Mouse (Mus musculus) C2C12 (cell line): Measurements from ENCODE around the gene Klk10. TPM values are rescaled to one million over a fixed set of nuclear protein-coding genes. Genes with fewer than 3 reads are reported as not detected.

Experiments used
- H3K27me3 ChIP-seq: one replicate; pipeline ENCODE4 v1.6.1; 2011; ENCODE audit not compliant: control insufficient read depth, insufficient read depth, insufficient read length
- H3K36me3 ChIP-seq: one replicate; pipeline ENCODE4 v1.6.1; 2011; ENCODE audit not compliant: control insufficient read depth, insufficient read depth
- H3K4me3 ChIP-seq: one replicate; pipeline ENCODE4 v1.5.1; 2011; ENCODE audit warnings: mild to moderate bottlenecking, control low read depth; ENCODE audit not compliant: poor library complexity, insufficient read depth, severe bottlenecking
- H3K79me2 ChIP-seq: one replicate; pipeline ENCODE4 v1.6.1; 2011; ENCODE audit not compliant: control insufficient read depth, insufficient read depth
- H3K79me3 ChIP-seq: one replicate; pipeline ENCODE4 v1.6.1; 2011; ENCODE audit warnings: low read depth, control low read depth
- H3ac ChIP-seq: one replicate; pipeline ENCODE3; 2011; ENCODE audit warnings: low read depth; ENCODE audit not compliant: control insufficient read depth, insufficient read length
- CEBPB ChIP-seq: IDR thresholded peaks from one replicate; pipeline ENCODE4 v1.6.1; 2011; ENCODE audit warnings: low read depth, mild to moderate bottlenecking, control low read depth, moderate library complexity
- CTCF ChIP-seq: IDR thresholded peaks from one replicate; pipeline ENCODE4 v1.5.1; 2011; ENCODE audit not compliant: control insufficient read depth, insufficient read depth, insufficient read length
- FOSL1 ChIP-seq: IDR thresholded peaks from one replicate; pipeline ENCODE4 v1.8.0; 2011; ENCODE audit warnings: mild to moderate bottlenecking, low read length; ENCODE audit not compliant: poor library complexity, insufficient read depth, severe bottlenecking
- MAX ChIP-seq: IDR thresholded peaks from one replicate; pipeline ENCODE4 v1.6.1; 2011; ENCODE audit warnings: mild to moderate bottlenecking, control low read depth
- MYOD1 ChIP-seq: IDR thresholded peaks from one replicate; pipeline ENCODE4 v1.6.1; 2011; ENCODE audit warnings: low read depth; ENCODE audit not compliant: control insufficient read depth, insufficient read length
- MYOG ChIP-seq: IDR thresholded peaks from one replicate; pipeline ENCODE4 v1.6.1; 2011; ENCODE audit not compliant: control insufficient read depth, insufficient read length; ENCODE audit errors: extremely low read depth
- USF1 ChIP-seq: IDR thresholded peaks from one replicate; pipeline ENCODE4 v1.6.1; 2011; ENCODE audit warnings: low read depth, mild to moderate bottlenecking, control low read depth, moderate library complexity
- polyA plus RNA-seq: library from polyadenylated mRNA; unstranded; fragments of >200 nt; fragmentation: generic; extraction: Trizol; gene quantifications from one replicate; pipeline ENCODE4 v1.2.1, GENCODE M21; 2012; ENCODE audit warnings: missing spikeins

Gene Klk10
- polyA plus RNA-seq, 1 experiment: 2.1 TPM

DNA sequence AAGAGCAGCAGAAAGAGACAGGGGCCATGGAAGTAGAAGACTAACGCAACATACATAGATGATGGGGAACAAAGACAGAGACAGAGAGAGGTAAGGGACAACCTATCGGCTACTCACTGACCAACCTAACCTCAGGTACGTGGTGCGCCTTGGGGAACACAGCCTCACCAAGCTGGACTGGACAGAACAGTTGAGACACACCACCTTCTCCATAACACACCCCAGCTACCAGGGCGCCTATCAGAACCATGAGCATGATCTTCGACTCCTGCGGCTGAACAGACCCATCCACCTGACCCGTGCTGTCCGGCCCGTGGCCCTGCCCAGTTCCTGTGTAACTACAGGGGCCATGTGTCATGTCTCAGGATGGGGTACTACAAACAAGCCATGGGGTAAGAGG is 10.1 kb upstream of the Klk10 start:
- TF ChIP-seq MAX (no peak), USF1 (no peak), MYOG (no peak), FOSL1 (no peak), MYOD1 (no peak), CTCF (no peak), CEBPB (no peak)
- no peak overlapping the region for H3ac ChIP-seq
- no peak overlapping the region for H3K4me3 ChIP-seq
- H3K36me3 ChIP-seq: no peaks in the 10 kb centered on the region
- H3K79me3 ChIP-seq: no peaks in the 10 kb centered on the region
- no peaks in the 10 kb centered on the region for H3K79me2 ChIP-seq
- H3K27me3 ChIP-seq: no peaks in the 10 kb centered on the region

DNA sequence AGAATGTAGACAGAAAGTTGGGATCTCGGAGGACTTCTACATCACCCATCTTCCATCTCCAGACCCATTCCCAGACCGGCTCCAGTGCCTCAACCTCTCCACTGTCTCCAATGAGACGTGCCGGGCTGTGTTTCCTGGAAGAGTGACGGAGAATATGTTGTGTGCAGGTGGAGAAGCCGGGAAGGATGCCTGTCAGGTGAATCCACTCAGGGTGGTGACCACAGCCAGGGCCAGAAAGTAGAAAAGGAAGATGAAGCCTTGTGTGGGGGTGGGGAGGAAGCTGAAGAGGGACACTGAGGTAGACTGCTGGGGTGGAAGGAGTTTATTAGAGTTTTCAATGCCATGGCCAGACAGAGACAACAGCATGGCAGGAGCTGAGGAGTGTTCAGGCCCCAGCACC is 8.9 kb upstream of the Klk10 start:
- Histone ChIP-seq H3K27me3 (no peaks in the 10 kb centered on the region), H3K36me3 (no peaks in the 10 kb centered on the region), H3K79me3 (no peaks in the 10 kb centered on the region), H3ac (no peak overlapping the region), H3K79me2 (no peaks in the 10 kb centered on the region), H3K4me3 (no peak overlapping the region)
- no peak for TF ChIP-seq USF1
- no peak for TF ChIP-seq FOSL1
- no peak for TF ChIP-seq MYOD1
- no peak for TF ChIP-seq CEBPB
- no peak for TF ChIP-seq MYOG
- TF ChIP-seq CTCF: no peak
- no peak for TF ChIP-seq MAX

DNA sequence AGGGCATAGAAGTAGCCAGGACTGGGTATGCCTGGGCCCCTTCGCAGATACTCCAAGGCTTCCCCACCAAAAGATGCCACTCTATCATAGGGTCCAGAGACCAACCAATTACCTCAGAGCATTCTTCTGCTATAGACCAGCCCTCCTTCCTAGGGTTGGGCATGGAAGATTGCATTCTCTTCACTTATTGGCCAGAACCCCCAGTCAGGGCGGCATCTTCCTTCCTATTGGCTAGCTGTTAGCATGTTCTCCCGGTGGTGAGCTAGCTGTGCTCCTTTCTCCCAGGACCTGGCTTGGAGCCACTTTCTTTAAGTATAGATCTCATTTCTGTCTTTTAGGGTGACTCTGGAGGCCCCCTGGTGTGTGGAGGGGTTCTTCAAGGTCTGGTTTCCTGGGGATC is 7.9 kb upstream of the Klk10 start:
- no peak overlapping the region for H3ac ChIP-seq
- H3K79me2 ChIP-seq: no peaks in the 10 kb centered on the region
- TF ChIP-seq FOSL1: no peak
- TF ChIP-seq MYOG: no peak
- no peak for TF ChIP-seq CEBPB
- TF ChIP-seq MYOD1: no peak
- TF ChIP-seq CTCF: no peak
- TF ChIP-seq MAX: no peak
- TF ChIP-seq USF1: no peak
- no peaks in the 10 kb centered on the region for H3K36me3 ChIP-seq
- H3K79me3 ChIP-seq: no peaks in the 10 kb centered on the region
- no peaks in the 10 kb centered on the region for H3K27me3 ChIP-seq
- no peak overlapping the region for H3K4me3 ChIP-seq

DNA sequence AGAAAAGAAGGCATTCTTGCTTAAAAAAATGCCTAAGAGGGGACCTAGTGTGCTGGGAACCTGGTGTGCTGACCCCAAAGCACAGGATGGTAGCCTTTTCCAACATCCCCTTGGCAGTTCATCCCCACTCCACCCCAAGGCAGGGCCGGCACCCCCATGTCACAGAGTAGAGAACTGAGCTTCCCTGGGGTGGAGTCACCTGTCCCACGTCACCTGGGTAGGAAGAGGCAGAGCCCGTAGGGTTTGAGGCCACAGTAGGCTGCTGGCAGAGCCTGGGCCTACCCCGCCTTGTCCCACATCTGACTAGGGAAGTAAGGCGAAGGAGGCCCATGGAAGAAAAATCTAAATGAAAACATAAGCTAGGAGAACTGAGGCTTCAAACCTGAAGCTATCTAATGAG is 6.5 kb upstream of the Klk10 start, which contains the start of gene Klk11:
Gene Klk11 (plus strand): TSS at position 241 of the 400 bp plus-strand sequence.
- Histone ChIP-seq H3K36me3 (no peaks in the 10 kb centered on the region), H3K79me3 (no peaks in the 10 kb centered on the region), H3K79me2 (no peaks in the 10 kb centered on the region), H3ac (no peak within 1 kb of the TSS), H3K27me3 (no peaks in the 10 kb centered on the region), H3K4me3 (no peak within 1 kb of the TSS)
- TF ChIP-seq MYOG (no peak), CTCF (no peak), USF1 (no peak)

DNA sequence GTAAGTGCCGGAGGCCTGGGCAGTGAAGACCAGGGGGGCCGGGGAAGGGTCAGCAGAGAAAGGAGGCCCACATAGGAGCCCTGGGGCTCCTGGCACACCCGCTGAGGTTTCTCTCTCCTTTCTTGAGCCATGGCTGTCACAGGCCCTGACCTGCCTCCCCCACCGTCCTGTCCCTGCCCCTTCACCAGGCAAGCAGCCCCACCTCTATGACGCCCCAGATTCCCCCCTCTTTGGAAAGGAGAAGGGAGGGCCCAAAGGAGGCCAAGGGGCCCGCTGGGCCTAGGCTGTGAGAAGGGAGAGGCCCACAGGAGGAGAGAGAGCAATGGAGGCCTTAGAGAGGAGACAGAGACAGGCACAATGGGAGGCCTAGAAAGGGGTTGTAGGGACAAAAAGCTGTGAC is 6.0 kb upstream of the Klk10 start:
- H3K79me2 ChIP-seq: no peaks in the 10 kb centered on the region
- no peaks in the 10 kb centered on the region for H3K79me3 ChIP-seq
- no peaks in the 10 kb centered on the region for H3K36me3 ChIP-seq
- H3K27me3 ChIP-seq: no peaks in the 10 kb centered on the region
- no peak overlapping the region for H3ac ChIP-seq
- TF ChIP-seq MYOG (no peak), MYOD1 (no peak), FOSL1 (no peak), CTCF (no peak), USF1 (no peak), MAX (no peak), CEBPB (no peak)
- no peak overlapping the region for H3K4me3 ChIP-seq

DNA sequence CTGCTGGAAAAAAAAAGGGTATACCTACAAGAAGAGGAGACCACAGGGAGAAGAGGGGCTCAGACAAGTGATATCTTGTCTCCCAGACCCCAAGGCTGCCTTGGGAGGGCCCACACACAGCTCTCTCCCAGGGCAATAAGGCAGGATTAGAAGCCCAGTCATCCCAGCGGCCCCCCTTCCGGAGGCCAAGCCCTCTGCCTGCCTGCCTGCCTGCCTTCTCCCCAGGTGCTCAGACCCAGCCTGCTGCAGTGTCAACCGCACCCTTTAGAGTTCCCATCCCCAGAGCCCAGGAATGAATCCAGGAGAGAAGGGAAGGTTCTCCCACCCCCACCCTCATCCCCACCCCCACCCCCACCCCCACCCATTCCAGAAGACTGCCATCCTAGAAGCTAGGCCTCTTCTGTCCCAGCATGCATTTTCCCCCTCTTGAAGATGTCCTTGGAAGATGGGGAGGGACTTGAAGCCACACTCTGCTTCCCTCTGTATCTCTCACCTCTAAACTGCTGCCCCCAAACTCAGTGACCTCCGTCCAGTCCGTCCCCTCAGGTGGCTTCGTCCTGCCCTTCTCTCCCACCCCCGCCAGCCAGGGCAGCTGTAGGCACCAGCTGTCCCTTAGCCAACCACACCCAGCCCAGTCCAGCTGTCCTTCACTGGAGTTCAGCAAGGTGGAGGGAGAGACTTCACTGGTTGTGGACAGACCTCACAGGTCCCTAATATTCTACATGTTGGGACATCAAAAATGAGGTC is 5.4 kb upstream of the Klk10 start:
- Histone ChIP-seq H3K36me3 (no peaks in the 10 kb centered on the region), H3K79me2 (no peaks in the 10 kb centered on the region), H3K79me3 (no peaks in the 10 kb centered on the region), H3K27me3 (no peaks in the 10 kb centered on the region), H3ac (no peak overlapping the region), H3K4me3 (no peak overlapping the region)
- TF ChIP-seq MYOD1 (no peak), CTCF (no peak), MYOG (no peak), USF1 (no peak), MAX (no peak), FOSL1 (no peak), CEBPB (no peak)
